Mouse (Mus musculus): Measurements from ENCODE around the gene Gm15155.
"Not testable (repeated sequence)": the region's sequence is repeated elsewhere in the genome, so short reads cannot be mapped to it uniquely, and the experiment has no call there.

Gm15155 gene

DNA sequence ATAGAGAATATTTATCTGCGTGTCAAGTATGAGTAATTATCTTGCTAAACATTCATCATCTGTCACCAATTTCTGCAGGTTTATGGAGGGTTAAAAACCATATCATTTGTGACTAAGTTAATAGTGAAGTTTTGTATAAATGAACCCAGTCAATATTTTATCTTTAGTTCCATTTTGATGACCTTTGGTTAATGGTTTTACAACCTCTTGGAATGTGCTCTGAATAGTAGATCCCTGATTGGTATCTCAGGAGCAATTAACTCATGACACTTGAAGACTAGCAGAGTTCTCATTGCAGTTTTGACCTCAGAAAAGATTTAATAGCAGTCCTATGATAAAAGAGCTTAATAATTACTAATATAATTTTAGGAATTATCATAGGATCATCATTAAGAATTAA is 385.2 kb downstream of the Gm15155 start:
- DNase-seq (ENCODE audit: low read depth, low spot score): no peak

DNA sequence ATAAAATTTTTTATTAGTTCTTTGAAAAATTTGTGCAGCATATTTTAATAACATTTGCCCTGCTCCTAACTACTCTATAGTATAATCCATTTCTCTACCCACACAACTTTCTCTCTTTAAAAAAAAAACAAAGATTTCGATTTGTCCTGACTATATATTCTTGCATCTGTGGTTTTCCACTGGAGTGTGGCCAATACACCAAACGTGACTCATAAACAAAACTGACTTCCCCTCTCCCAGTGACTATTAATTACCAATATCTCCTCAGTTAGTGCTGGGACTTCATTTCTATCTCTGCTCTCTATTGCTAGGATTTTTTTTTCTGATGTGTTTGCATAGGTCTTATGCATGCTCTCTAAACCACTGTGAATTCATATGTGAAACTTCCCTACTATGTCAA is 531.2 kb downstream of the Gm15155 start:
- no peak for DNase-seq (ENCODE audit: low read depth, low spot score)

DNA sequence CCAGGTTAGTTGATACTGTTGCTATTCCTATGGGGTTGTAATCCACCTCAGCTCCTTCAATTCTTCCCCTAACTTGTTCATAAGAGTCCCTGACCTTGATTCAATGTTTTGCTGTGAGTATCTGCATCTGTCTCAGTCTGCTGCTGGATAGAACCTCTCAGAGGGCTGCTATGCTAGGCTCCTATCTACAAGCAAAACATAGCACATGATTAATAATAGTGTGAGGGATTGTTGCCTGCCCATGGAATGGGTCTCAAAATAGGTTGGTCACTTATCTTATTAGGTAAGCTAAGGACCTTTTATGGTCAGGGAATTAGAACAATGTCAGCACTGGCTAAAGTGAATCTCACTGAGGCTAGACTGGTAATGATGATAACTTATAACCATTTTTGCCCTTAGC is 547.0 kb downstream of the Gm15155 start:
- DNase-seq (ENCODE audit: low read depth, low spot score): no peak

DNA sequence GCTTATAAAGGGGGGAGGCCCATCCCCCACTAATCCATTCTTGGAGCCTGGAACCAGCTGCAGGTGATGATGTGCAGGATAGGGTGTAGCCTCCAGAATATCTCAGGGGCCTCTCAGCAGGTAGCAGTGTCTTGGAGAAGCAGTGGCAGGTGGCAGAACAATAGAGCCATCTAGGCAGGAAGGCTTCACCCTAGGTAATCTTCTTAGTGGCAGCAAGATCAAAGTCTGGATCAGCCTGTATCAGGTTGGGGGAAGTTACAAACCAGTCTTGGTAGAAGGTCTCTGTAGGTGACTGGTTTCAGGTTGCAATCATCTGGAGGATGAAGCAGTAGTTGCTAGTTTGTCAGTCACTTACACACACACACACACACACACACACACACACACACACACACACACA is 679.3 kb downstream of the Gm15155 start:
- not testable (repeated sequence) for DNase-seq (ENCODE audit: low read depth, low spot score)

Data from CD4-positive, CD25-positive, alpha-beta regulatory T cell, adult 2 months (primary cell).